Mouse (Mus musculus): ENCODE data around the gene Proca1. TPM values are rescaled to one million over a fixed set of nuclear protein-coding genes. Genes with fewer than 3 reads are reported as not detected.
A peak's percentile ranks its signal among the peaks of the same experiment; 100 is the strongest.

Proca1 gene
- polyA plus RNA-seq, 1 experiment, result 1.7 TPM

GRCm38 (mm10) chr11:78172034-78172747 is 21.0 kb upstream of the Proca1 start:
- Histone ChIP-seq H3K27ac (ENCODE audit: insufficient read depth, low read length) (no peak overlapping the region), H3K4me1 (ENCODE audit: control insufficient read depth, insufficient read depth, low read length) (no peaks in the 10 kb centered on the region; the same call in none of the 2 replicates), H3K4me3 (ENCODE audit: insufficient read depth, low read length) (no peak overlapping the region)
- TF ChIP-seq CTCF (IDR thresholded peaks at IDR 0.05; ENCODE audit: borderline replicate concordance, insufficient read depth, low read length) (no peak), POLR2A (IDR thresholded peaks at IDR 0.05; ENCODE audit: low read depth, low read length) (no peak)

- TF ChIP-seq CTCF (IDR thresholded peaks at IDR 0.05; ENCODE audit: borderline replicate concordance, insufficient read depth, low read length), result no peak
- no peak for TF ChIP-seq POLR2A (IDR thresholded peaks at IDR 0.05; ENCODE audit: low read depth, low read length)
- Histone ChIP-seq H3K4me1 (ENCODE audit: control insufficient read depth, insufficient read depth, low read length) (no peaks in the 10 kb centered on the region; the same call in none of the 2 replicates), H3K27ac (ENCODE audit: insufficient read depth, low read length) (no peak overlapping the region), H3K4me3 (ENCODE audit: insufficient read depth, low read length) (no peak overlapping the region)
These were observed 20.3 kb upstream of the Proca1 start for GRCm38 (mm10) chr11:78172748-78173383.

GRCm38 (mm10) chr11:78174506-78174905 is 18.7 kb upstream of the Proca1 start:
- Histone ChIP-seq H3K27ac (ENCODE audit: insufficient read depth, low read length) (no peak overlapping the region), H3K4me1 (ENCODE audit: control insufficient read depth, insufficient read depth, low read length) (no peaks in the 10 kb centered on the region; the same call in none of the 2 replicates), H3K4me3 (ENCODE audit: insufficient read depth, low read length) (no peak overlapping the region)
- no peak for TF ChIP-seq POLR2A (IDR thresholded peaks at IDR 0.05; ENCODE audit: low read depth, low read length)
- no peak for TF ChIP-seq CTCF (IDR thresholded peaks at IDR 0.05; ENCODE audit: borderline replicate concordance, insufficient read depth, low read length)

GRCm38 (mm10) chr11:78175771-78176401 is 17.3 kb upstream of the Proca1 start:
- TF ChIP-seq CTCF (IDR thresholded peaks at IDR 0.05; ENCODE audit: borderline replicate concordance, insufficient read depth, low read length), result no peak
- no peak for TF ChIP-seq POLR2A (IDR thresholded peaks at IDR 0.05; ENCODE audit: low read depth, low read length)
- Histone ChIP-seq H3K4me3 (ENCODE audit: insufficient read depth, low read length) (peak overlapping the region; percentile 59), H3K27ac (ENCODE audit: insufficient read depth, low read length) (peak overlapping the region; percentile 98), H3K4me1 (ENCODE audit: control insufficient read depth, insufficient read depth, low read length) (peaks cover 5% of the 10 kb centered on the region)

- H3K27ac ChIP-seq (ENCODE audit: insufficient read depth, low read length), result peak within 1 kb of the TSS; percentile 98
- H3K4me1 ChIP-seq (ENCODE audit: control insufficient read depth, insufficient read depth, low read length), result peaks cover 5% of the 10 kb centered on the region
- TF ChIP-seq CTCF (IDR thresholded peaks at IDR 0.05; ENCODE audit: borderline replicate concordance, insufficient read depth, low read length) (no peak), POLR2A (IDR thresholded peaks at IDR 0.05; ENCODE audit: low read depth, low read length) (peak; percentile 64)
- H3K4me3 ChIP-seq (ENCODE audit: insufficient read depth, low read length), result peak within 1 kb of the TSS; percentile 59
These were observed 16.8 kb upstream of the Proca1 start, which contains the start of the genes Nek8 and Tlcd1 for GRCm38 (mm10) chr11:78176402-78176862. Gene Nek8 (minus strand): TSS chr11:78176675. Gene Tlcd1 (plus strand): TSS chr11:78176711.

- H3K27ac ChIP-seq (ENCODE audit: insufficient read depth, low read length), result peak overlapping the region; percentile 98
- H3K4me1 ChIP-seq (ENCODE audit: control insufficient read depth, insufficient read depth, low read length), result peaks cover 5% of the 10 kb centered on the region
- peak overlapping the region; percentile 59 for H3K4me3 ChIP-seq (ENCODE audit: insufficient read depth, low read length)
- TF ChIP-seq CTCF (IDR thresholded peaks at IDR 0.05; ENCODE audit: borderline replicate concordance, insufficient read depth, low read length) (no peak), POLR2A (IDR thresholded peaks at IDR 0.05; ENCODE audit: low read depth, low read length) (no peak)
These were observed 16.3 kb upstream of the Proca1 start for GRCm38 (mm10) chr11:78176905-78177331.

- TF ChIP-seq CTCF (IDR thresholded peaks at IDR 0.05; ENCODE audit: borderline replicate concordance, insufficient read depth, low read length) (no peak), POLR2A (IDR thresholded peaks at IDR 0.05; ENCODE audit: low read depth, low read length) (no peak; the same call in 1 of the 2 replicates)
- Histone ChIP-seq H3K27ac (ENCODE audit: insufficient read depth, low read length) (peak overlapping the region; percentile 98), H3K4me1 (ENCODE audit: control insufficient read depth, insufficient read depth, low read length) (peaks cover 5% of the 10 kb centered on the region), H3K4me3 (ENCODE audit: insufficient read depth, low read length) (peak overlapping the region; percentile 59)
These were observed 15.8 kb upstream of the Proca1 start for GRCm38 (mm10) chr11:78177437-78177836.

- peaks cover 5% of the 10 kb centered on the region for H3K4me1 ChIP-seq (ENCODE audit: control insufficient read depth, insufficient read depth, low read length)
These were observed 15.0 kb upstream of the Proca1 start for GRCm38 (mm10) chr11:78177903-78178858.

More at GRCm38 (mm10) chr11:78177903-78178858, 15.0 kb upstream of the Proca1 start:
- Histone ChIP-seq H3K4me3 (ENCODE audit: insufficient read depth, low read length) (peak overlapping the region; percentile 63), H3K27ac (ENCODE audit: insufficient read depth, low read length) (peak overlapping the region; percentile 90)
- TF ChIP-seq CTCF (IDR thresholded peaks at IDR 0.05; ENCODE audit: borderline replicate concordance, insufficient read depth, low read length) (peak; percentile 88), POLR2A (IDR thresholded peaks at IDR 0.05; ENCODE audit: low read depth, low read length) (peak; percentile 72)
